Mouse (Mus musculus) layer of hippocampus, adult 2 months (tissue): ENCODE data around the gene Ppfia3. TPM values are rescaled to one million over a fixed set of nuclear protein-coding genes. Genes with fewer than 3 reads are reported as not detected.
"Not testable (repeated sequence)": the region's sequence is repeated elsewhere in the genome, so short reads cannot be mapped to it uniquely, and the experiment has no call there.

Experiments used
- DNase-seq, 2 experiments: peaks; one replicate each; pipeline ENCODE4 v3.0.0; 2022; ENCODE audit warnings: low spot score in 2 of 2
- H3K27ac ChIP-seq: fragments of 200-600 bp; 2 replicates; pipeline ENCODE4 v1.8.1; 2022
- H3K4me3 ChIP-seq: fragments of 200-600 bp; 2 replicates; pipeline ENCODE4 v1.8.1; 2022; ENCODE audit warnings: mild to moderate bottlenecking
- CTCF ChIP-seq: fragments of 200-600 bp; conservative IDR thresholded peaks from 2 replicates; pipeline ENCODE4 v1.8.1; 2022; ENCODE audit warnings: antibody characterized with exemption, mild to moderate bottlenecking, moderate library complexity
- total RNA-seq, 2 experiments: library from RNA; stranded (reverse); gene quantifications; 2 replicates each; pipeline ENCODE4 v1.2.3; 2021

The Ppfia3 gene
- total RNA-seq, 2 experiments from 2014 or later: 133 to 138 TPM

DNA sequence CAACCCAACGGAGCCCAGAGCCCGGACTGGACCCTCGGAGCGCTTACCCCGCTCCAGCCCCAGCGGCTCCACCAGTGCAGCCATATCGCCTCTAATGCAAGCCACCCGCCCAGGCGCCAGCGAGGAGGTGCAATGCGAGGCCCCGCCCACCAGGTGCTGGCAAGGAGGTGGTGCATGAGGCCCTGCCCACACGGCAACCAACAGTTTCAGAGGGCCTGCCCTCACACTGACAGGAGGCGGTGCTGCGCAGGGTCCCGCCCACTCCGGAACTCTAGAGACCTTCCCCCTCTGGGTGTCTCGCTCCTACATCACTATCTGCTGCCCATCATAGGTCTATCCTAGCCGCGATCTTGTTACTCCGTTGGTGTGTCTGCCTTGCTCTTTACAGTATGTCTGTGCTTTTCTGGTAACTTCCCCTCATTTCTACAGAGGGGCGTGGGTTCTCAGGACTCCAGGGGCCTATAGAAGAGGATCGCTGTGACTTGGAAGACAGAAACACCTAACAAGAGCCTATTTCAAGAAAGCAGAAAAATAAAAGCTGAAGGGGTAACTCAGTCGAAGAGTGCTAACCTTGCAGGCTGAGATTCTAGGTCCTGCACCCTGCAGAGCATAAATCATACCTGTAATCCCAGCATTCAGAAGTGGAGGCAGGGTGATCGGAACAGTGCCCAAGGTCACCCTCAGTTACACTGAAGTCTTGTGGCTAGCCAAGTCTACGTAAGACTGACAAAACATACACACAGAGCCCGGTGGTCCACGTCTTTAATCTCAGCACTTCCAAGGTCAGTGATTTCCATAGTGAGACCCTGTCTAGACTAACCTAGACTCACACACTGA, 3.9 kb upstream of the Ppfia3 start, which contains the start of gene Lin7b:
TSS of gene Lin7b (minus strand) at position 109 of the 837 bp plus-strand sequence.
- Histone ChIP-seq H3K27ac (peak within 1 kb of the TSS; percentile 96), H3K4me3 (peak within 1 kb of the TSS; percentile 88)
- TF ChIP-seq CTCF: peak; percentile 63
- DNase-seq: peak; percentile 93 to 95

DNA sequence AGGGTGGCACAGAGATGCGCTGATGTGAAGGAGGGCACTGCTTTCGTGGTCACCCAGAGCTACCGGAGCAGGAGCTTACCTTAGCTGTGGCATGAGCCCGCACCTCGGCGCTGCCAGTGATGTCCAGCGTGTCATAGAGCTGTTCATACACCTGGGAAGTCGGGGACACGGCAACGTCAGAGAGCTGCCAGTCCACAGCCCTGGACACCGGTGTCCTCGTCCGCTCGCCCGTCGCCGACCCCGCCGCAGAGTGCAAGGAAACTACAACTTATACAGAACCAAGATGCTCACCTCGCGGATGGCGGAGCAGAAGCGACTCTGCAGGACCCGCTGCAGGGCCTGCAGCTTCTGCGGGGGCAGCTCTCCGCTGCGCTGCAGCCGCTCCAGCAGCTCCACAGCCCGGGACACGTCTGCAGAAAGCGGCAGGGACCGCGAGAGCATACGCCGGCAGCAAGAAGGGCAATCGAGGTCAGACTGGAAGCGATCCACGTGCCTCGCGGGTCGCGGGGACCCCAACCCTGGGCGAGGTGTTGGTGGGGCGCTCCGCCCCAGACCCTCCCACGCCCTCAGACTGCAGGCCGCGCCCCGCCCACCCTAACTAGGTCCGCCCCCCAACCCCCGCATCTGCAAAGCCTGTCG, 3.1 kb upstream of the Ppfia3 start:
- Histone ChIP-seq H3K27ac (peak overlapping the region; percentile 96), H3K4me3 (peak overlapping the region; percentile 88)
- no peak for TF ChIP-seq CTCF
- no peak for DNase-seq

DNA sequence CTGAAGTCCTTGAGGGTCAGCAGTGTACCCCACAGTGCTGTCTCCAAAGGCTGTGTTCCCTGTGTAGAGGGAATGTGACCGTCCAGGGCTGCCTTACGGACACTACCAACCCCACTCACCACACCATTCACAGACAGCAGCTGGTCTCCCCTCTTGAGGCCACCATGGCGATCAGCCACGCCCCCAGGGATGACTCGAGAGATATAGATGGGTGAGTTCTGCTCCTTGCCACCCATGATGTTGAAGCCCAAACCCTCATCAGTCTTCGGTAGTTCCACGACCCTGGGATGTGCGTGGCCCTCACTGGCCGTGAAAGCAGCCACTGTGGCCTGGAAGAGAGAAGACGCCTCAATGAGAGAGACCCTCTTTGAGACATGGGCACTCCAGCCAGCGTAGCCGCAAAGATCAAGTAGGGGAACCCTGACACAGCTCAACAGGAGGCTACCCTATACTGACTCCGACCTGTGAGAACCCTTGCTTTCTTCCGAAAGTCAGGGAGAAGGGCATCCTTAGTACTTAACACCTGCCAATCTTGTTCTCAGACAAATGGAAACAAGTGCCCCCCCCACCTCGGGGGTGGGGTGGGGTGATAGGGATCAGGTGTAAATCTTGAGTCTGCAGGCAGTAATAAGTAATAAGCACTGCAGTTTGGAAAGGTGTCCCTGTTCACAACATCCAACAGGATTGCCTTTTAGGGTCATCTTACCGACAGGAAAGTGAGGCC, 2.4 kb upstream of the Ppfia3 start:
- H3K4me3 ChIP-seq: peak overlapping the region; percentile 88
- peak overlapping the region; percentile 96 for H3K27ac ChIP-seq
- no peak for TF ChIP-seq CTCF
- no peak for DNase-seq

DNA sequence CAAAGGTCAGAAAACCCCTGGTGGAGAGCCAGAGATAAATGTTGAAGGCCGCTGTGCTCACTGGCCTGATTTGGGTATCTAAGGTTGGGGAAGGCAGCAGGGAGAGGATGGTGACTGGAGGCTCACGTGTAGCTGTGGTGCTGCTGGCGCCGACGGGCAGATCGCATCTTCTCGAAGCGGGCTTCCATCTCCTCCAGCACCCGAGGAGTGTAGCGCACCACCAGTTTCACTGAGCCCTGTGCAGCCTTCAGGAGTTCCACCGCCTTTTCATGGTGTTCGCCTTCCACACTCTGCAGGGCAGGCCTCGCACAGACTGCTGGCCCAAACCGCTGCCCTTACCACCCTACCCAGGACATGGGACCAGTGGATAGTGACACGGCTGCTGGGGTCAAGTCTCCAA, 1.4 kb upstream of the Ppfia3 start:
- no peak for DNase-seq
- H3K4me3 ChIP-seq: peak overlapping the region; percentile 88
- peak overlapping the region; percentile 96 for H3K27ac ChIP-seq
- no peak for TF ChIP-seq CTCF

DNA sequence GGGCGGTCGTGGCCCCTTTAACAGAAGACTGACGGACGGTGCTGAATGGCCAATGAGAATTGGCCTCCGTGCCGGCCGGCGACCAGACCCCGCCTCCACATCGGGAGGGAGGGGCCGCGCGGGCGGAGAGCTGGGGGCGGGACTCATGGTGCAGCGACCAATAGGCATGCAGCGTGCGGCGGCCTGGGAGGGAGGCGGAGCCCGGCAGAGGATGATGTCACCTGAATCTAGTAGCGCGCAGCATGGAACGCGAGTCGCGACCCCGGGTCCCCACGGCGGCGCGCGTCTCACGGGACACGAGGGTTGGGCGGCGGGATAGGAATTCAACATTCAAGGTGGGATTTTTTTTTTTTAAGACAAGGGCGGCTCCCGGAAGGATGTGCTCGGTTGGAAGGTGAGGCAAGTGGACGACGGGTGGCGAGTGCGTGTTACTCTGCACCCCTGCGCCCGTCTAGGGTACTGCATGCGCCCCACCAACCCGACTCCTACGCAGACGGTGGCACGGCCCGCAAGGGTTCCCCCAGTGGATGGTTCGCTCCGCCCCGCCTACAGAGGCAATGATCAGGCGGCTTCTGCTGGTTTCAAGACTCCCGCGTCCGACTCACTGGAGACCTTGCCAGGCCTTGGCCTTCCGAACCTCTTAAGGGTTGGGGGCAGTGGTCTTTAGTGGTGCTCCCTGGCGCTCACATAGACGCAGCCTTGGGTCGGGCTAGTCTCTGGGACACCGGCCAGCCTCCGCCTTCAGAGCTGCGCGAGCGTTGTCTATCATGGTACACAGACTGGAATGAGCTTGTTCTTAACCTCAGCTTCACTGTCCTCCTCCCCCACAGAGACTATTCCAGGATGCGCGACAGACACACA, 431 bp upstream of the Ppfia3 start:
- TF ChIP-seq CTCF: peak; percentile 92
- H3K27ac ChIP-seq: peak overlapping the region; percentile 96
- DNase-seq: peak; percentile 99

DNA sequence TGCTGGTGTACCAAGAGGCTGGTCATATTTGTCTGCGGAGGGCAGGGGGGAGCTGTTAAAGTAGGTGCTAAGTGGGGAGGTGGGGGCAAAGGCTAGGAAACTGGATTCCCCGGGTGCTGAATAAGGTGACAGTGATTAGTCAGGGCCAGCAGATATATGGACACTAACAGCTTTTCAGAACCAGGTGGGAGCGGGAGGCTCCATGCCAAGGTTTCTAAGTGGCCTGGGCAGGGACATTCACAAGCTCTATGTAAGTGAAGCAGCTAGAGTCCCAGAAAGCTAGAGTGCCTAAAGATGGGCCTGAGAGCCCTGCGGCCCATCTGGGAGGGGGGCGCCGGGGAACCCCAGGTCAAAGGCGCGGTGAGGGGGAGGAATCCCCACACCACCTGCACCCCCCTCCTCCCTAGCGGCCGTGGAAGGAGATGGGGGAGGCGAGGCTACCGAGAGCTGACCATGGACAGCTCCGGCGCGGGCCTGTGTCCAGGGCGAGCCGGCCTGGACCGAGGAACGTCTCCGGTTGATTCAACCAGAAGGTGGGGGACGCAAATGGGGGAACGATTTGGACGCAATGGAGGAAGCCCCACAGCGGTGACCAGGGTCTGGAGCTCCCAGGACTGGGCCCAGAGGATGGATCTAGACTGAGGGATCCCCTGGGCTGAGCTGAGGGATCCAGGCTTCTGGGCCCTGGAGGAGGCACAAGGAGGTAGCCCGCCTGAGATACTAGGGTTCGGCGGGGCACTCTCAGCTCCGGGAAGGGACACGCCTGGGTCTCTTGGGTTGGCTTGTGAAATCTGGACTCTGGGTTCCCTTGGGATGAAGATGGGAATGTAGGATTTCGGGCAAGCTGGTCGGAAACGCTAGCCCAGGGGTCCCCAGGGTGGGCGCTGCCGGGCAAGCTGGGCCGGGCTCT, 822 bp downstream of the Ppfia3 start:
- peak overlapping the region; percentile 96 for H3K27ac ChIP-seq
- no peak for DNase-seq
- peak overlapping the region; percentile 88 for H3K4me3 ChIP-seq
- peak; percentile 28 for TF ChIP-seq CTCF

More for the DNA sequence above, 431 bp upstream of the Ppfia3 start:
- H3K4me3 ChIP-seq: peak overlapping the region; percentile 88

DNA sequence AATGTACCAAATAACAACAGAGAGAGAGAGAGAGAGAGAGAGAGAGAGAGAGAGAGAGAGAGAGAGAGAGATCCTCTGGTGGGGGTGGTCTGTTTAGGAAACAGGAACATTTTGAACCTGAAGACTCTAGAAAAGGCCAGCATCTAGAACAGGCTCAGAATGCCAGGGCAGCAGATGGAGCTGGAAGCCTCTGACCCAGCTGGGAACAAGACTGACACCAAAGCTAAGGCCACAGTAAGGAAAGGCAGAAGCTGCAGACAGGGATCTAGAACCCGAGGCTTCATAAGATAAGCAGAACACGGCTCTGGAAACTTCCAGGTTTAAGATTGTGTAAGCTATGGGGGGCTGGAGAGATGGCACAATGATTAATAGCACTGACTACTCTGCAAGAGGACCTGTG, 2.8 kb downstream of the Ppfia3 start:
- no peak for DNase-seq
- Histone ChIP-seq H3K4me3 (no peak overlapping the region), H3K27ac (no peak overlapping the region)
- no peak for TF ChIP-seq CTCF

DNA sequence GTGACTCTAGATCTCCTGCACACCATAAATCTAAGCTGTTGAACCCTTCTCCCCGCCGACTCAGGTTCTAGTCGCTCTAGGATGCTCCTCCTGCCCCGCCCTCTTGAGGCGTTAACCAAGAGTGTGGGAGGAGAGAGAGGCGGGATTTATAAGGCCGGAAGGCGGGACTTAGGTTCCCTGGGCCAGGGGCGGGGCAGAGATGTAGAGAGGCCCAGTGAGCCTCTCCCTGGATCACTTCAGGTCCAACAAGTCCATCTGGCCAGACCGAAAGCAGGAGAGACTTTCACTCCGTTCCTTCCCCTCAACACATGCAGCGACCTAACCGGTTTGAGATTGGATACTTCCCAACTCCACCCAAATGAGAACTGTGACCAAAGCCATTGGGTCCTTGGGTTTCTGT, 4.0 kb downstream of the Ppfia3 start:
- TF ChIP-seq CTCF: no peak
- no peak for DNase-seq
- Histone ChIP-seq H3K4me3 (no peak overlapping the region), H3K27ac (no peak overlapping the region)

DNA sequence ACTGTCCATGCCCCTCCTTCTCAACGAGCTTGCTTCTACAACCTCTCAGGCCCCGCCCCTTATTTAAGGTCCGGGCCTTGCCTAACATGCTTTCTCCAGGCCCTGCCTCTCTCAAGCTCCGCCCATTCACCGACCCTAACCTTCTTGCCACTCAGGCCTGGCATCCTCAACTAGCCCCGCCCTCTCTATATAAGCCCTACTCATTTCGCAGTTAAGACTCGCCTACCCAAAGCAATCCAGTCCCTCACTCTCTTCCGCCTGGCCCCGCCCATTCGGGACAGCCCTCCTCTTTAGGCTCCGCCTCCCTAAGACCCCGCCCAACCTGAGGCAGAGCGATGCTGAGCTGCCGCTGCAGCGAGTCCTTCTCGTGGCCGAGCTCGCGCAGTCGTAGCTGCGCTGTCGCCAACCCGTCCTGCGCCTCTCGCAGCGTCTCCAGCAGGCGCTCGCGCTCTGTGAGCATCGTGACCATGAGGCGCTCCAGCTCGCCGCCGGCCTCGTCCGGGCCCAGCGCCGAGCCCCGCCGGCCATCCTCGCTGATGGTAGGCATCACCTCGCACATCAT, 5.5 kb downstream of the Ppfia3 start:
- no peak for TF ChIP-seq CTCF
- peak; percentile 79 to 86 for DNase-seq
- Histone ChIP-seq H3K27ac (peak overlapping the region; percentile 85), H3K4me3 (peak overlapping the region; percentile 65)

DNA sequence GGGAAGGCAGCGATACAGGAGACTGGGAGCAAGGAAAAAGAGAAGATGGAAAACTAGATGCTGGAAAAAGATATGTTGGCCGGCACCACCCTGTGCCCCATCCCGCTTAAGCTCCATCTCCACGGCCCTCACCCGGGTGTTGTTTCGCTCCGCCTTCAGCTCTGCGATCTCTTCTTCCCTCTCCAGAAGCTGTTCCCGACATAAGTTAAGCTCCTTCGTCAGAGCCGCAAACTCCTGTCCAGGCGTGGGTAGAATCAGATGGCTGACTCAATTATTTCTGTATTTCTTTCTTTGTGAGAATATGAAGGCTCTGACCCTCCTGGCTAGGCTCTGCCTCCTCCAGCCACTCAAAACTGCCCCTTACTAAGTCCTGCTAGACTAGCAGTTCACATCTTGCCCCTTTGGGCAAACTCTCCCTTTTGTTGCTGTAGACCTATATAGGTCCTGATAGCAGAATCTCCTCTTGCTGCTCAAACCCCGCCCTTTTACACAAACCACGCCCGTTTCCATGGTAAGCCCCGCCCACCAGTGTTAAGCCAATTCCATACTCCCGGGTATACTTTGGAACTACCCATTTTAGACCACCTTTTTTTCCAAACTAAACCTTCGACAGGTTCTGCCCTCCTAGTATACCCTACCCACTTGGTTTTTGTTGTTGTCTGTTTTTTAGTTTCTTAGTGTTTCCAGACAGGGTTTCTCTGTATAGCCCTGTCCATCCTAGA, 6.3 kb downstream of the Ppfia3 start:
- H3K27ac ChIP-seq: peak overlapping the region; percentile 85; the same call in 1 of the 2 replicates
- no peak for TF ChIP-seq CTCF
- no peak overlapping the region for H3K4me3 ChIP-seq
- no peak for DNase-seq

DNA sequence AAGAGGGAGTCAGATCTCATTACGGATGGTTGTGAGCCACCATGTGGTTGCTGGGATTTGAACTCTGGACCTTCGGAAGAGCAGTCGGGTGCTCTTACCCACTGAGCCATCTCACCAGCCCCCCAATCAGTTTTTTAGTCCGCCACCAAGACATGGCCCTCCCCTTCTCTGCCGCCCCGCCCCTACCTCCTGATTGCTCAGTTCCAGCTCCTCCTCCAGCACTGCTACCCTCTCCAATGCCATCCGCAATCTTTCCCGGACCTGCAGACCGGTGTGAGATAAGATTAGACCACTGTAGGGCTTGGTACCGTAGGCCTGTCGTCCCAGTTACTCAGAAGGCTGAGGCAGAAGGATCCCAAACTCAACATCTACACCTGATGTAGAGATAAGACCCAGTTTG, 7.7 kb downstream of the Ppfia3 start:
- H3K4me3 ChIP-seq, DNase-seq, H3K27ac ChIP-seq: not testable (repeated sequence)
